Mouse (Mus musculus): ENCODE results near the gene Sh3pxd2b. TPM values are rescaled to one million over a fixed set of nuclear protein-coding genes. Genes with fewer than 3 reads are reported as not detected.
A peak's percentile ranks its signal among the peaks of the same experiment; 100 is the strongest.

Sh3pxd2b gene
- total RNA-seq, 2 experiments from 2014 or later: 2.5 to 7.1 TPM

DNA sequence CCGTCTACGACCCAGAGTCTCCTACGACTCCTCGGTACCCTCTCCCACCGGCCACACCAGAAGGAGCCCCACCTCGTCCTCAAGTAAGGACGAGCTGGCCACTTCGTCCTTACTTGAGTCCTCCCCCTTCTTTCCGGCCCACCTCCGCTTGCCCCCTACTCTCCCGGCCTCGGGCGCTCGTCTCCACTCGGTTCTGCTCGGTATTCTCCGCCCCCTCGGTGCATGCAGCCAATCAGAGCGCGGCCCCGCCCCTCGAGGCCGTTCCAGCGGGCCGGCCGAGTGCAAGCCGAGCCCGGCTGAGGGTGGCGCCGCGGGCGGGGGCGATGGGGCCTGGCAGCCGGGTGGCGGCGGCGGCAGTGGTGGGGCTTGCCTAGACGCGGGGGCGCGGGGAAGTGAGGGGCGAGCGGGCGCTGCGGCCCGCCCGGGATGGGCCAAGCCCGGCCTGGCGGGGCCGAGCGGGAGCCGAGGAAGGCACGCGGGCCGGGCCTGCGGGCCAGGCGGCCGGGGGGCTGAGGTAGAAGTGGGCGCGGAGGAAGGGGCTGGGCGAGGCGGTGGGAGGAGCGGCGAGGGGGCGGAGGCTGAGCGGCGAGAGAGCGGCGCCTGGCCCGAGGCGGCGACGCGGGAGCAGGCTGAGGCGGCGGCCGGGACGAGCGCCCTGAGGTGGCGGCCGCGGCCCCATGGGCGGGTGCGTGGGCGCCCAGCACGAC, 107.3 kb downstream of the Sh3pxd2b start, which contains the start of gene Ubtd2:
TSS of gene Ubtd2 (plus strand) at position 571 of the 707 bp plus-strand sequence.
- H3K27ac ChIP-seq: peak within 1 kb of the TSS; percentile 98

DNA sequence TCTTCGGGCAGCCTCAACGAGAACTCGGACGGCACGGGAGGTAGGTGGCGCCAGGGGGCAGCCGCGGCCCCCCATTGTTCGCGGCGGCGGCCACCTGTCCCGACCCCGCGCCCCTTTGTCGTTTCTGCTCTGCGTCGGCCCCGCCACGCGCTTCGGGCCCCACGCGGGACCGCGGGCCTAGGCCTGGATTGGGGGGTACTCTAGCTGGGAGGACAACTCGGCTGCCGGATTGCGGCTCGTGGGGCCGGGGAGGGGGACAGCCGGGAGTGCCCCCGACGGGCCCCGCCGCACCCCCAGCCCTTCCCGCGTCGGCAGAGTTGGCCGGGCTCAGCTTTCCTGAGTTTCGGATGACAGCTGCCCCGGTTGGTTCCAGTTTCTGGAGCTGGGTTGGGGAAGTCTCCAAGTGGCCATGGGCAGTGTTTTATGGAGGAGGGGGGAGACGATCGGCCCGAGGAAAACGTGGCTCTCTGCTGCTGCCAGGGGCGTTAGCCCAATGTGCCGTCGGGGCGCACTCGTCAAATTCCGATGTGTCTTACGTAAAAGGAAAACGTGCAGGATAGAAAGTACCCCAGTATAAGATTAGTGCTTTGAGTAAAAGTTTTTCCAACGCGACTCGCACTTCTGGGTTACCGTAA, 108.0 kb downstream of the Sh3pxd2b start:
- Histone ChIP-seq H3K27ac (peak overlapping the region; percentile 98), H3K4me3 (peak overlapping the region; percentile 87)
- peak; percentile 27; the same call in 1 of the 2 replicates for TF ChIP-seq CTCF (IDR thresholded peaks at IDR 0.05)
- intact Hi-C loops (cut with DNase I): loop anchor here (5.0 kb wide), 1 partner anchor 62 kb away; no protein-coding TSS in a partner anchor
- peak; percentile 83 for DNase-seq

More for the DNA sequence above, 107.3 kb downstream of the Sh3pxd2b start, which contains the start of gene Ubtd2:
- intact Hi-C loops (cut with DNase I): loop anchor here (5.0 kb wide), 4 partner anchors 32 to 257 kb away; partner anchors contain the start of genes Efcab9 and Stk10
- DNase-seq: peak; percentile 99
- no peak for TF ChIP-seq CTCF (IDR thresholded peaks at IDR 0.05)
- peak within 1 kb of the TSS; percentile 87 for H3K4me3 ChIP-seq

- Histone ChIP-seq H3K27ac (peak overlapping the region; percentile 98), H3K4me3 (peak overlapping the region; percentile 87)
- TF ChIP-seq CTCF (IDR thresholded peaks at IDR 0.05): no peak
- intact Hi-C loops (cut with DNase I): loop anchor here (5.0 kb wide), 1 partner anchor 61 kb away; no protein-coding TSS in a partner anchor
- no peak for DNase-seq
Observed at GRCm38 (mm10) chr11:32456356-32456755, 108.7 kb downstream of the Sh3pxd2b start.

DNA sequence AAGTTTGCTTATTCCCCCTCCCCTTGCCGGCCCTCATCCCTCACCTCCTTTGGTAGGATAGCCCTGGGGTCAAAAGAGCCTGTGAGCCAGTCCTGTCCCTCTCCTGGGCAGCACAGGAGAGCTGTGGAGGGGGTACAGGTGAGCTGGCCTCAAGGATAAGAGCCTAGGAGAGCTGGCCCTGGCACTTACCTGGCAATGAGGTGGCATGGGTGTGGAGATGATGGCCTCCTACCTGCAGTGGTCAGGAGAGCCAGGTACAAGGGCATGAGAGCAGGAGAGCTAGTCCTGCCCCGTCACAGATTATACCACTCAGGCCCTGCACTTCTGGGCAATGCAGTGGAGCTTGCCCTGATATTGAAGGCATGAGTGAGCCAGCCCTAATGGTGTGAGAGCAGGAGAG, 116.7 kb downstream of the Sh3pxd2b start:
- no peak for TF ChIP-seq CTCF (IDR thresholded peaks at IDR 0.05)
- Histone ChIP-seq H3K4me3 (no peak overlapping the region), H3K27ac (no peak overlapping the region)
- intact Hi-C loops (cut with DNase I): no loop called here
- DNase-seq: no peak

GRCm38 (mm10) chr11:32471925-32472324, 124.3 kb downstream of the Sh3pxd2b start:
- Histone ChIP-seq H3K4me3 (no peak overlapping the region), H3K27ac (no peak overlapping the region)
- no peak for DNase-seq
- intact Hi-C loops (cut with DNase I): no loop called here
- no peak for TF ChIP-seq CTCF (IDR thresholded peaks at IDR 0.05)

DNA sequence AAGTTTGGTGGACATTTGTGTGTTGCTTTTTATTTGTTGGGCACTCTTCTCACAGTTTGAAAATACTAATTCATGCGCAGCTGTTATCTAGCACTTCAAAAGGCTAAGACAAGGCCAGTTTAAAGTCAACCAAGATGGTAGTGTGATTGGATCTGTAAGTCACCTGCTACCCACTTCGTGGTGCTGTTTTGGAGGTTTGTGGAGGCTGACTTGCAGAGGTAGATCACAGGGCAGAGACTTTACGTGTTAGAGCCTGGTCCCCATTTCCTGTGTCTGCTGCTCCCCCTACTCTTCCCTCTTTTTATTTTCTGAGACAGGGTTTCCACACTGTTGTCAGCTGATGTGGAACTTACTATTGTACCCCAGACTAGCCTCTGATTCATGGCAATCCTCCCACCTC, 127.1 kb downstream of the Sh3pxd2b start:
- intact Hi-C loops (cut with DNase I): no loop called here
- H3K4me3 ChIP-seq: no peak overlapping the region
- H3K27ac ChIP-seq: no peak overlapping the region
- TF ChIP-seq CTCF (IDR thresholded peaks at IDR 0.05): no peak
- DNase-seq: no peak

- Histone ChIP-seq H3K4me3 (no peak overlapping the region), H3K27ac (no peak overlapping the region)
- TF ChIP-seq CTCF (IDR thresholded peaks at IDR 0.05): peak; percentile 23; the same call in 1 of the 2 replicates
- intact Hi-C loops (cut with DNase I): no loop called here
- no peak for DNase-seq
Observed at GRCm38 (mm10) chr11:32475487-32476236, 128.0 kb downstream of the Sh3pxd2b start.

Other genes starting within 250 kb of the Sh3pxd2b start
- gene Il9r, start 147.5 kb upstream of the Sh3pxd2b start, total RNA-seq (2021): not detected
- 1 to 10 TPM; 9.5 to 9.7 TPM for gene Snrnp25, start 142.4 kb upstream of the Sh3pxd2b start, total RNA-seq (2021)
- gene Rhbdf1, start 125.5 kb upstream of the Sh3pxd2b start, total RNA-seq (2021): 10 to 100 TPM; 17.9 to 19.9 TPM
- 1 to 10 TPM; 3.1 to 5.3 TPM for gene Mpg, start 121.3 kb upstream of the Sh3pxd2b start, total RNA-seq (2021)
- 10 to 100 TPM; 25.6 to 29.6 TPM for gene Nprl3, start 80.1 kb upstream of the Sh3pxd2b start, total RNA-seq (2021)
- gene Hba-x, start 71.4 kb upstream of the Sh3pxd2b start, total RNA-seq (2021): not detected
- gene Hba-a1, start 64.3 kb upstream of the Sh3pxd2b start, total RNA-seq (2021): 100 to 1,000 TPM; 219 to 309 TPM
- not detected for gene Hbq1b, start 60.9 kb upstream of the Sh3pxd2b start, total RNA-seq (2021)
- 100 to 1,000 TPM; 153 to 208 TPM for gene Hba-a2, start 51.3 kb upstream of the Sh3pxd2b start, total RNA-seq (2021)
- gene Hbq1a, start 47.8 kb upstream of the Sh3pxd2b start, total RNA-seq (2021): not detected
- gene Ubtd2, start 107.5 kb downstream of the Sh3pxd2b start, total RNA-seq (2021): 10 to 100 TPM in 1 of 2 experiments, 1 to 10 TPM in 1; 9.3 to 12.1 TPM
- 1 to 10 TPM; 1.0 to 2.0 TPM for gene Efcab9, start 184.3 kb downstream of the Sh3pxd2b start, total RNA-seq (2021)
- 1 to 10 TPM; 1.9 to 3.8 TPM for gene Stk10, start 185.5 kb downstream of the Sh3pxd2b start, total RNA-seq (2021)